Mouse (Mus musculus): Measurements from ENCODE around the gene Kctd14. TPM values are rescaled to one million over a fixed set of nuclear protein-coding genes. Genes with fewer than 3 reads are reported as not detected.

Gene Kctd14
- polyA plus RNA-seq, 1 experiment from 2014 or later: 3.1 TPM

DNA sequence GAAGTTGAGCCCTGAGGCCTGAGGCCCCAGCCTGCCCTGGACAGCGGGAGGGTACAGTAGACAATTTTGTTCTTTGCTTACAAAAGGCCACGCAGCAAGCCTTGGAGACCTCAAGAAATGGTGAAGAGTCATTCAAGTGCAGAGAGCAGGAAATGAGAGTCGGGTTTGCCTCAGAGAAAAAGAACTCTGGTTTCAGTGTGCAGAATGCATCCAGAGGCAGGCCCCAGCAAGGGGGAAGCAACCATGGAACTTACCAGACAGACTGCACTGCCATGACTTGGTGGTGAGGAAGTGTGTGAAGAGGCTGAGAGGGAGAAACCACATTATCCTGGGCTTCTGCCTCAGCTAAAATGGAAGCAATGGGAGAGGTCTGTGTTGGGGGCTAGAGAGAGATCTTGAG lies 4.5 kb downstream of the Kctd14 start:
- ATAC-seq (ENCODE audit: insufficient read depth) (no peak), DNase-seq (no peak)
- no peaks in the 10 kb centered on the region for H3K36me3 ChIP-seq (ENCODE audit: insufficient read depth)
- H3K9me3 ChIP-seq (ENCODE audit: low read depth, low read length): no peaks in the 10 kb centered on the region
- no peak overlapping the region for H3K9ac ChIP-seq
- H3K4me3 ChIP-seq (ENCODE audit: low read depth, low read length): no peak overlapping the region
- no peak overlapping the region for H3K27ac ChIP-seq (ENCODE audit: low read depth)
- H3K4me1 ChIP-seq (ENCODE audit: insufficient read depth): peaks cover 2% of the 10 kb centered on the region; the same call in 1 of the 2 replicates
- 67% methylated on average over 3 of the region's 3 CpGs for WGBS
- no peak for TF ChIP-seq CTCF (IDR thresholded peaks at IDR 0.05; ENCODE audit: low read depth)
- no peaks in the 10 kb centered on the region for H3K27me3 ChIP-seq (ENCODE audit: insufficient read depth, low read length)
- H3K4me2 ChIP-seq: no peak overlapping the region

DNA sequence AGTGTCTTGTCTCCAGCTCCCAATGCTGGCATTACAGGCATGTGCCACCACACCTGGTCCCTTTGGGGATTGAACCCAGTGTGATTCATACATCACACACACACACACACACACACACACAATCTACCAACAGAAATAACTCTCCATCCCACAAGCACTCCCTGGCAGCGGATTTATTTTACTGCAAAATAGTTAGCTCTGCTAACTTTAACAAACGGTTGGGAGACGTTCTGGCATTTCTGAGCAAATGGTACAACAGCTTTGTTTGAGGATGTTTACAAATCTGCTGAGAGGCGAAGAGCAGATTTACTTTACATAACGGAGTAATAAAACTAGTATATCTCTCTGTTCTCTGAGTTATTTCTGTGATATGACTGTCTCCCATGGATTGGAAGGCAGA lies 21.9 kb downstream of the Kctd14 start:
- Histone ChIP-seq H3K4me2 (no peak overlapping the region), H3K4me1 (ENCODE audit: insufficient read depth) (no peaks in the 10 kb centered on the region), H3K4me3 (ENCODE audit: low read depth, low read length) (no peak overlapping the region), H3K9ac (no peak overlapping the region), H3K36me3 (ENCODE audit: insufficient read depth) (no peaks in the 10 kb centered on the region), H3K27ac (ENCODE audit: low read depth) (no peak overlapping the region), H3K27me3 (ENCODE audit: insufficient read depth, low read length) (no peaks in the 10 kb centered on the region), H3K9me3 (ENCODE audit: low read depth, low read length) (no peaks in the 10 kb centered on the region)
- ATAC-seq (ENCODE audit: insufficient read depth): no peak
- no peak for DNase-seq
- WGBS: 45% methylated on average over 5 of the region's 5 CpGs
- TF ChIP-seq CTCF (IDR thresholded peaks at IDR 0.05; ENCODE audit: low read depth): no peak

DNA sequence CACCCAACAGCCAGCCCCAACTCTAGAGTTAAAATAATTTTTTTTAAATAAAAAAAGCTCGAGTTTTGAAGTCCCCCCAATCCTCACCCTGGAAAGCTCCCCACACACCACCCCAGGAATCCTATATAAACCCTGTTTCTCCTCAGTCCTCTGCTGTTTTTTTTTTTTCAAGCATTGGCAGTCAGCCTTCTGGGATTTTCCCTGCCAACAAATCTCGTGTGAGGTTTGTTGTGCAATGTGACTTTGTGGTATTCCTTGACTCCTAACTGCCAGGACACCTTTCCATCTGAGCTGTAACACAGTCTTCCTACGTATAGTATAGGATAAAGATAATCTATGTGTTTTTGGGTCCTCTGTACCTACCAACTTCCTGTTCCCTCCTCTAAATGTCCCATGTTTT lies 28.2 kb downstream of the Kctd14 start:
- H3K4me1 ChIP-seq (ENCODE audit: insufficient read depth): 0 out of 2 replicates have a peak, but pooled peaks cover 3% of the 10 kb centered on the region
- H3K4me2 ChIP-seq: no peak overlapping the region
- WGBS: 48% methylated on average over 3 of the region's 3 CpGs
- DNase-seq: no peak
- no peak for TF ChIP-seq CTCF (IDR thresholded peaks at IDR 0.05; ENCODE audit: low read depth)
- H3K9ac ChIP-seq: no peak overlapping the region
- no peaks in the 10 kb centered on the region for H3K27me3 ChIP-seq (ENCODE audit: insufficient read depth, low read length)
- ATAC-seq (ENCODE audit: insufficient read depth): no peak
- no peaks in the 10 kb centered on the region for H3K36me3 ChIP-seq (ENCODE audit: insufficient read depth)
- no peaks in the 10 kb centered on the region for H3K9me3 ChIP-seq (ENCODE audit: low read depth, low read length)
- no peak overlapping the region for H3K27ac ChIP-seq (ENCODE audit: low read depth)
- H3K4me3 ChIP-seq (ENCODE audit: low read depth, low read length): no peak overlapping the region

DNA sequence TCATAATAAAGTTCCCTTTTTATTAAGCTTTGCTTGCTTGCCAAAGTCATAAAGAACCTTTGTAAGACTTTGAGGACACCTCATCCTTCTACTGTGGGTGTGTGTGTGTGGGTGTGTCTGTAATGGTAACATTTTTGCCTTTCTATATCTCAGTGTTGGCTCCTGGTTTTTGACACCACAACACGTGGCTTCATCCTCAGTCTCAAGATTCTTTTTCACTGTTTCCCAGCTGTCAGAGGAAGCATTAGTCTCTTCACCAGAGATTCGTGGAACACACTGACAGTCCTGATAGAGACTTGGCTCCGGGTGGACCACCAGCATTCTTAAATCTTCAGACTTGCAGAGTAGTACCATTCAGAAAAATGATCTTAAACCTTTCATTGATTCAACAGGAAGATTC lies 29.2 kb downstream of the Kctd14 start:
- H3K9me3 ChIP-seq (ENCODE audit: low read depth, low read length): no peaks in the 10 kb centered on the region
- peaks cover 8% of the 10 kb centered on the region for H3K36me3 ChIP-seq (ENCODE audit: insufficient read depth)
- H3K9ac ChIP-seq: no peak overlapping the region
- WGBS: 20% methylated on average over 3 of the region's 3 CpGs
- H3K4me2 ChIP-seq: peak overlapping the region; percentile 62
- peak overlapping the region; percentile 70 for H3K4me3 ChIP-seq (ENCODE audit: low read depth, low read length)
- no peaks in the 10 kb centered on the region for H3K27me3 ChIP-seq (ENCODE audit: insufficient read depth, low read length)
- TF ChIP-seq CTCF (IDR thresholded peaks at IDR 0.05; ENCODE audit: low read depth): no peak
- ATAC-seq (ENCODE audit: insufficient read depth) (peak; percentile 28; the same call in 1 of the 2 replicates), DNase-seq (no peak)
- 0 out of 2 replicates have a peak, but pooled peaks cover 3% of the 10 kb centered on the region for H3K4me1 ChIP-seq (ENCODE audit: insufficient read depth)
- no peak overlapping the region for H3K27ac ChIP-seq (ENCODE audit: low read depth)

DNA sequence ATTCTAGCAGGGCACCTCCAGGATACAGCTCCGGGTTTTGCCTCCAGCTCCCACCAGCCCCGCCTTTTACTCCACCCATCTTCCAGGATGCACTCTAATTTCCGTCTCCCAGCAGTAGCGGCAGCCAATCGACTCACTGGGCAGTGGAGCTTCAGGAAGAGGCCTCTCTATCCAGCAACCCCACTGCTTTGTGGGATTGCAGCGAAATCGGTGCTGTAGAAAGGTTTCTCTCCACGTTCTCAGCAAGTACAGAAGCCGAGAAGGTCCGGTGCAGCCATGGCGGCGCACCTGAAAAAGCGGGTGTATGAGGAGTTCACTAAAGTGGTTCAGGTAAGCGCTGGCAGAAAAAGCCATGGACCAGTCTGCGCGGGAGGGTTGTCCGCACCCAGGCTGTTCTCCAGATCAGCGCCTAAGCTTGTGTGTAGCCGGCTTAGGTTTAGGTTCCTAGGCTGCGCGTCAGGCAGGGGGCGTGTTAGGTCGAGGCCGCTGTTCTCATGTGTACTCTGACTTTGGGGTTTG lies 29.8 kb downstream of the Kctd14 start, which contains the start of gene Ints4:
Gene Ints4, plus strand, starts transcription at position 136 of the 519 bp plus-strand sequence.
- Histone ChIP-seq H3K36me3 (ENCODE audit: insufficient read depth) (peaks cover 14% of the 10 kb centered on the region), H3K9me3 (ENCODE audit: low read depth, low read length) (no peaks in the 10 kb centered on the region), H3K4me1 (ENCODE audit: insufficient read depth) (0 out of 2 replicates have a peak, but pooled peaks cover 3% of the 10 kb centered on the region), H3K27ac (ENCODE audit: low read depth) (peak within 1 kb of the TSS; percentile 78; the same call in 1 of the 2 replicates), H3K4me3 (ENCODE audit: low read depth, low read length) (peak within 1 kb of the TSS; percentile 70), H3K4me2 (peak within 1 kb of the TSS; percentile 73), H3K27me3 (ENCODE audit: insufficient read depth, low read length) (no peaks in the 10 kb centered on the region), H3K9ac (peak within 1 kb of the TSS; percentile 78)
- WGBS: under 1% methylated on average over 24 of the region's 24 CpGs
- ATAC-seq (ENCODE audit: insufficient read depth): peak; percentile 100
- peak; percentile 40 for TF ChIP-seq CTCF (IDR thresholded peaks at IDR 0.05; ENCODE audit: low read depth)
- peak; percentile 96 for DNase-seq

DNA sequence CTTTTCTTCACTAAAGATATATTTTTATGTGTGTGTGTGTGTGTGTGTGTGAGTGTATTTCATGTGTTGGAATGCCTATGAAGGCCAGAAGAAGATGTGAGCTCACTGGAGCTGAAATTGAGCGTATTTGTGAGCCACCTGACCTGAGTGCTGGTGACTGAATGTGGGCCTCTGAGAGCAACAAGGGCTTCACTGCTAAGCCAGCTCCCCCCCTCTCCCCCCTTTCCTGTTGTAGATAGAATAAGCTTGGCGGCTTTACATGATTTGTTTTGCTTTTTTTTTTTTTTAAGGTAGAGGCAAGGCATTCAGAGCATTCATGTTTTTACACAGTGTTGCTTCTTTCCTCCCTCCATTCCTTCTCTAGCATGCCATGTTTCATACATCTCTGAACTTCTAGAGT lies 32.3 kb downstream of the Kctd14 start:
- no peak for DNase-seq
- Histone ChIP-seq H3K36me3 (ENCODE audit: insufficient read depth) (peaks cover 36% of the 10 kb centered on the region), H3K27me3 (ENCODE audit: insufficient read depth, low read length) (no peaks in the 10 kb centered on the region), H3K4me2 (no peak overlapping the region), H3K4me1 (ENCODE audit: insufficient read depth) (0 out of 2 replicates have a peak, but pooled peaks cover 3% of the 10 kb centered on the region), H3K4me3 (ENCODE audit: low read depth, low read length) (no peak overlapping the region), H3K9me3 (ENCODE audit: low read depth, low read length) (no peaks in the 10 kb centered on the region), H3K27ac (ENCODE audit: low read depth) (no peak overlapping the region), H3K9ac (no peak overlapping the region)
- ATAC-seq (ENCODE audit: insufficient read depth): no peak
- 75% methylated on average over 2 of the region's 2 CpGs for WGBS
- no peak for TF ChIP-seq CTCF (IDR thresholded peaks at IDR 0.05; ENCODE audit: low read depth)

DNA sequence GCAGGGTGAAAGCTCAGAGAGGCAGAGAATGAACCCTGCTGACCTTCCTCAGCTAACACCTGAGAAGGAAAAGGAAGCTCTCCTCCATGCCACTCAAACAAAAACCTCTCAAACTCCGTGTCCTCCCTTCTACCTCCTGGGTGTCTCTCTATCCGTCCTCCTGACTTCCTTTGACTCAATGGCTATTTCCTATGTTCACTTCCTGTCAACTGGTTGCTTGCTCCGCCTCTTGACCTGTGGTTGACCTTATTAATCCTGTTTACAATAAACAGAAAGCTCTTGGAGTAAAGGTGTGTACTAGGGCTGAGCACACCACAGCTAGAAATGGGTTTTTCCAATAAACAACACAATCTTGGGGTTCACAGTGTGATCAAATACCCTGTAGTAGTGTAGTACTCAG lies 40.0 kb downstream of the Kctd14 start:
- Histone ChIP-seq H3K9ac (no peak overlapping the region), H3K4me2 (no peak overlapping the region), H3K4me1 (ENCODE audit: insufficient read depth) (no peaks in the 10 kb centered on the region), H3K9me3 (ENCODE audit: low read depth, low read length) (no peaks in the 10 kb centered on the region), H3K4me3 (ENCODE audit: low read depth, low read length) (no peak overlapping the region), H3K27ac (ENCODE audit: low read depth) (no peak overlapping the region), H3K27me3 (ENCODE audit: insufficient read depth, low read length) (no peaks in the 10 kb centered on the region), H3K36me3 (ENCODE audit: insufficient read depth) (peaks cover 61% of the 10 kb centered on the region)
- ATAC-seq (ENCODE audit: insufficient read depth) (no peak), DNase-seq (no peak)
- WGBS: 68% methylated on average over 3 of the region's 3 CpGs
- TF ChIP-seq CTCF (IDR thresholded peaks at IDR 0.05; ENCODE audit: low read depth): no peak
